Mouse (Mus musculus): ENCODE measurements at regions not wholly inside any gene's neighbourhood (a gene's known extent, or its start where the extent isn't known, plus 50 kb on each side); places are given as distances from the start of the nearest gene placed in this dataset.

- TF ChIP-seq CTCF (IDR thresholded peaks at IDR 0.05; ENCODE audit: borderline replicate concordance, insufficient read depth, low read length) (no peak), POLR2A (IDR thresholded peaks at IDR 0.05; ENCODE audit: low read depth, low read length) (no peak)
Observed at GRCm38 (mm10) chr13:99041256-99041655, 56.9 kb upstream of the 1700024P04Rik start.

Measured in embryonic fibroblast, embryonic 13.5 days (primary cell).